Mouse (Mus musculus) CD4-positive helper T cell, adult 2 months (primary cell): ENCODE results near the gene Ppp1r14c.

Experiments used
- DNase-seq: peaks from one replicate; pipeline ENCODE4 v3.0.0-alpha.2; 2012; ENCODE audit warnings: low read depth, missing footprints, low spot score

Gene Ppp1r14c

GRCm38 (mm10) chr10:3366036-3366869, at the start of gene Ppp1r14c:
Gene Ppp1r14c, plus strand, starts transcription at chr10:3366057.
- DNase-seq: no peak

DNA sequence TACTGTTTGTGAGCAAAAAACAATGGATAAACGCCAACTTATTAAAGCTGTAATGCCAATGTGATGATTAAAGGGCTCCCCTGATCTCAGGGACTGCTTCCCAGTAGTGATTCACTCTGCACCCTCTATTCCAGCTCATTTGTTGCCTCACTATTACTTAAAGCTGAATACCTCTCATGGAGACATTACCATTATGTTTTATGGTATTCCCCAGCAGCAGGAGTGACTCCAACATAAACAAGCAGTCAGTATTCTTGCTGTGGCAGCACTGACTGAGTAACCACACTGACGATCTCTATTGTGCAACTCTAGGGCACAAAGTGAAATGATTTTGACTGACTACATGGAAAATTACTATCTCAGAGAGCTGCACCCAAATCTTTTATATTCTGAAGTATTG, 44.5 kb upstream of the Ppp1r14c start:
- no peak for DNase-seq

DNA sequence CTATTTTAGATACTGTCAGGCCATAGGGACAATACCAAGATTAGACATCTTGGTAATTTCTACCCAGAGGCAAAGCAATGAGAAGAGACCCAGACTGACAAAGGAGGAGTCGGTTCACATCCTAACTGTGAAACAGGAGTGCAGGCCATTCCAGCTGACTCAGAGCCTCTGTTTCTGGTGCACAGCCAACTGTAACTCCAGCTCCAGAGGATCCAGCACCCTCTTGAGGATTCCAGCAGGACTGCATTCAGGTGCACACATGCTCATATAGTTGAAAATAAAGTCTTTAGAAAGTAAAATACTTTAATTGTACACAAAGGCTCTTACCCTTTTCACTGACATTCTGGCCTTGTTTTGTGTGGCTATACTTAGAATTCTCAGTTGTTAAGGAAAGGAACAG, 40.4 kb upstream of the Ppp1r14c start:
- DNase-seq: no peak

- peak; percentile 10 for DNase-seq
Measured at GRCm38 (mm10) chr10:3332880-3333279, 33.0 kb upstream of the Ppp1r14c start.

GRCm38 (mm10) chr10:3334570-3334969, 31.3 kb upstream of the Ppp1r14c start:
- DNase-seq: no peak

DNA sequence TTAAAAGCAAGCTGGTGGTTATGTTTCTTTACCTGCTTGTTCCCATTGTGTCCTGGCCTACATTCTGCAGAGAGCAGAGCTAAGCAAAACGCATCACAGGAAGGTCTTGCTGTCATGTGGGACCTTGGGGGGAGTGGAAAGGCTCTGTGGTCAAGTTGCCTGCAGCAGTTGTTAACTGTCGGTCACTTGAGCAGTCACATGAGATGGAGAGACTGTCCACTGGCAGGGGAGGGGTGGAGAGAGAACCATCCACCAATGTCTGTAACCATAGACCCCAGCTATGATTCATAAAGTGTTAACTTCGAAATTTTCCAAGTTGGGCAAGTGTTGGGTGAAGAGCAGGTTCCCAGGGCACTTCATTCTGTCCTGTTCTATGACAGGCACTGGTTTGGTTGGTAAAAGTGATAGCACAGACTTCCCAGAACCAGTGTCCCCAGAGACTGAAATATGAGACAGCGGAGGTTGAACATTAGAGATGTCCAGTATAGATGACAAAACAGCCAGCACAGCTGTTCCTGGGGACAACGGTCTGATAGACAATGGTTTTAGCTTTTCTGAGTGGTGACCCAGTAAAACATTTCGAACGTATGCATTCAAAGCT, 29.0 kb upstream of the Ppp1r14c start:
- no peak for DNase-seq

DNA sequence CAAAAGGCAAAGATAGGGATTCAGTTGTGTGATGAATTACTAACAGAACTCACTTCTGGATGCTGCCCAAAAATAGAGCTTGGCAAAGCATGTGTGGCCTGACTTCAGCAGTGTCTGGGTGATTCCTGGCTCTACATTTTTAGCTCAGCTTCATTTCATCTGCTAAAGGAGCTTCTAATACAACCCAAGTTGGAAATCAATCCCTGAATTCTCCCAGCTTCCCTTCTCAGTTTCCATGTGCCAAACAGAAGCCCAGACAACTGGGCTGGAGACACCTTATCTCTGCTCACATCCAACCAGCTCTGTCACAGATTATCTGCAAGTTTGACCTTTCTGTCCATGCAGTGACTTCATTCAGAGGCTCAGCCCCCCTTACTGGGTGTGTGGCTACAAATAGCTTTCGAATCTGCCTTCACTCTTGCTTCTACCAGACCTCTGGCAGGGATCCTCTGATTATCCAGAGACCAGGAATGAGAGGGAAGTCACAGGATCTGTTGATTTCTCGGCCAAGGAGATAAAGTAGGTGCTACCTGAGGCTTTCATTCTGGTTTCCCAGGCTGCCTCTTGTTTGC, 28.4 kb upstream of the Ppp1r14c start:
- DNase-seq: no peak

DNA sequence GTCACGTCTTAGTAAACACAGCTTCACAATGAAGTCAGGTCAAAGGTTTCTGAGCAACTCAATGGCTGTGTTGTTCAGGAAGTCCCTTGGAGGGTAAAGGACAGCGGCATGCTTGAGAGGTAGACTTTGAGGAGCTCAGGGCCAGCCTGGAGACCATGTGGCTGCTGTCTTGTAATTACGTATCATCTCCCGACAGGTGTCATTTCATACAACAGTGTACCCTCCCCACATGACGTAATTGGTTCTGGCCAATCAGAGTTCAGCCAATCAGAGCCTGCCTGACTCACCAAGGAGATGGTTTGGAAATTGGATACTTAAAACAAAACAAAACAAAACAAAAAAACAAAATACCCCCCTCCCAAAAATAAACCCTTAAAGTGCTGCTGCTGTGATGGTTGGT, 20.2 kb upstream of the Ppp1r14c start:
- DNase-seq: no peak

GRCm38 (mm10) chr10:3359531-3359930, 6.3 kb upstream of the Ppp1r14c start:
- no peak for DNase-seq

DNA sequence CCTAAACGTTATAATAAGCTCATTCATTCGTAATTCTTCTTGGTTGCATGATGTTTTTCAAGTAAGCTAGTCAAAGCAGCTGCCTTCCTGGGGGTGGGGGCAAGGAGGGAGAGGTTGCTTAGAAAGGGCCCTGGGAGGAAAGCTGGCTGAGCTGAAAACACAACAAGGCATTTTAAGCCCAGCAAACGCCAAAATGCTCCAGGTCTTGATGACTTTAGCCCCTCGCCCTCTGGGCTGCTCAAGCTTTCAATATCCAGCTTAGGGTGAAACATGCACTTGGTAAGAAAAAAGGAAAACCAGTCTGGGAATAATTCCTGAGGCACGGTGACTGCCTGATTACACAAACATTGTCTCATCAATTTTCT, 204 bp upstream of the Ppp1r14c start:
- DNase-seq: no peak

- DNase-seq: no peak
Measured at GRCm38 (mm10) chr10:3366870-3367431, 1.1 kb downstream of the Ppp1r14c start.

- no peak for DNase-seq
Measured at GRCm38 (mm10) chr10:3367440-3367839, 1.6 kb downstream of the Ppp1r14c start.

- no peak for DNase-seq
Measured at GRCm38 (mm10) chr10:3383176-3383575, 17.3 kb downstream of the Ppp1r14c start.

- no peak for DNase-seq
Measured at GRCm38 (mm10) chr10:3392251-3392650, 26.4 kb downstream of the Ppp1r14c start.

DNA sequence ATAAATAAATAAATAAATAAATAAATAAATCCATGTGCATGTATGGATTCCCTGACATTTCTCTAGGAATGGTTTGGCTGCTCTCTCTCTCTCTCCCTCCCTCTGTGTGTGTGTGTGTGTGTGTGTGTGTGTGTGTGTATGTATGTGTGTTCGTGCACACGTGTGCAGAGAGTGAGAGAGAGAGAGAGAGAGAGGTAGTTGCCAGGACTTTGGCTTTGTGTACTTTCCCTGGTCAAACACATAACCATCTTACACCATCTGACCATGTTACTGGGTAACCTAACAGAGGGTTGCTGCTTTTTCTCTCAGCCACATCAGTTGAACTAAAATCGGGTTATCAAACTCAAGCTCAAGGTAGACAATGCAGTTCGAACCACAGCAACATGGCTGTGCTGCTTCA, 27.7 kb downstream of the Ppp1r14c start:
- no peak for DNase-seq

- DNase-seq: no peak
Measured at GRCm38 (mm10) chr10:3394193-3394592, 28.3 kb downstream of the Ppp1r14c start.

- no peak for DNase-seq
Measured at GRCm38 (mm10) chr10:3394671-3395288, 28.9 kb downstream of the Ppp1r14c start.

- no peak for DNase-seq
Measured at GRCm38 (mm10) chr10:3395341-3395931, 29.6 kb downstream of the Ppp1r14c start.

DNA sequence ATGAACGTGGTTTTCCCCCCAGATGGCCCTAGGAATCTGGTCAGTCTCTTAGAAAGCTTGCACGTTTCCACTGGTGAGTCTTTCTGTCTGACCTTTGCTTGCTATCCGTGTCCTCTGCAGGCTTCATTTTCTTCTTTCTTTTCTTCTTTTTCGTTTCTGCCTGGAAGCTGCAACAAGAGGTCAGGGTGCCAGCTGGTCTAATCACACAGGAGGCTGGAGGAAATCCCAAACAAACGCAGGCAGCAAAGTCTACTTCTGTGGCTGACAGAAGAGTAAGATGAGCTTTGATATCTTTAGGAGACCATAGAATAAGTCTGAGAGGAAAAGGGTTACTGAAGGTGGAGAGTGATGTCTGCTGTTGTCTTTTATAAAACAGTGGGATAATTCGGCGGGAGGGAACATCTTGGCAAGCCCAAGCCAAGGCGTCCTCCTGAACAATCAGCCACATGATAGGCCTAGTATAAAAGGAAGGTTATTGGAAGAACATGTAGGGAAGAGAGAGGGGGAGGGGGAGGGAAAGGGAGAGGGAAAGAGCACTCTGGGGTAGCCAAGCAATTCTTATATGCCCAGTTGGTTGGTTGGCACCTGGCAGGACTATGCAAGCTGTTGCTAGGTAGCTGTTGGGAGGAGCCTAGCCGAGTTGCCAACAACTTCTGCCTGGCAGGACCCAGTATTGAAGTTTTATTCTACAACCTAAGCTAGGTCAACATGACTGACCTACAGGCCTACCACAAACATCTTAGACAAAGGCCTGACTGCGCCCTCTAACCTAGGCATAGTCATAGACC, 30.3 kb downstream of the Ppp1r14c start:
- DNase-seq: no peak

DNA sequence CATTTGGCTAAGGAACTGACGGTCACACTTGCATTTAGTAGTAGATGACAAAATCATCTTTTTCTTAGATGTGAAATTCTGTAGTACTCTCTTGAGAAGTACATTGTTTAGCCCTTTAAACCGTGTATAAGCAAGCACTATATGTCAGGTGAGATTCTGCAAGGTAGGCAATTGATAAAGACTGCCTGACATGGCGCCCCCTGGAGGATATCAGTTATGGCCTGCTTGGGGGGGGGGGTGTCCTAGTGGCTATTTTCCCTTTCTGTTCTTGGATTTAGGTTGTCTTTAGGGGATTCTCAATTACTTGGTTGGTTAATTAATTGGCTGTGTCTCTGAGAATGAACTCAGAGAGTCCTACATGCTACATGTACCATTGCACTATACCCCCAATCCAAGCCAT, 31.5 kb downstream of the Ppp1r14c start:
- DNase-seq: no peak

GRCm38 (mm10) chr10:3398051-3398450, 32.2 kb downstream of the Ppp1r14c start:
- no peak for DNase-seq
